Mouse (Mus musculus): Measurements from ENCODE around the gene Stoml2. TPM values are rescaled to one million over a fixed set of nuclear protein-coding genes. Genes with fewer than 3 reads are reported as not detected.

The Stoml2 gene
- total and polyA plus RNA-seq, 3 experiments, result 391 to 480 TPM; not detected in 1

- Histone ChIP-seq H3K9ac (ENCODE audit: control insufficient read depth, low read depth, low read length, poor library complexity, severe bottlenecking) (no peak overlapping the region), H3K4me1 (ENCODE audit: control insufficient read depth in 1 of 2, insufficient read depth in 2 of 2, low read length in 2 of 2) (peaks cover 13 to 22% of the 10 kb centered on the region in 2 experiments), H3K9me3 (replicated peaks; ENCODE audit: insufficient read depth, low read length) (no peaks in the 10 kb centered on the region), H3K4me3 (ENCODE audit: control insufficient read depth in 1 of 2, insufficient read depth in 1 of 2, low read depth in 2 of 2, low read length in 2 of 2) (no peak overlapping the region), H3K27ac (ENCODE audit: control insufficient read depth, low read depth, low read length) (no peak overlapping the region), H3K36me3 (ENCODE audit: control insufficient read depth in 1 of 2, insufficient read depth in 2 of 2, low read length in 2 of 2) (peaks cover 0 to 15% of the 10 kb centered on the region in 2 experiments; a peak in 2 of 4 replicates), H3K79me2 (ENCODE audit: control insufficient read depth, insufficient read depth, low read length, poor library complexity) (peaks cover 16% of the 10 kb centered on the region), H3K27me3 (ENCODE audit: control insufficient read depth in 1 of 2, insufficient read depth in 2 of 2, low read length in 2 of 2) (no peaks in the 10 kb centered on the region)
- no peak for DNase-seq (ENCODE audit: low read depth, low spot score)
- TF ChIP-seq MAX (IDR thresholded peaks at IDR 0.05; ENCODE audit: low read length) (no peak), POLR2AphosphoS5 (IDR thresholded peaks at IDR 0.05; ENCODE audit: borderline replicate concordance, low read depth, low read length) (no peak), ZNF384 (IDR thresholded peaks at IDR 0.05; ENCODE audit: low read depth, low read length) (no peak), POLR2AphosphoS2 (IDR thresholded peaks at IDR 0.05; ENCODE audit: low read length) (no peak), JUND (IDR thresholded peaks at IDR 0.05; ENCODE audit: low read depth, low read length) (no peak), GABPA (IDR thresholded peaks at IDR 0.05; ENCODE audit: low read depth, low read length) (no peak), EP300 (IDR thresholded peaks at IDR 0.05; ENCODE audit: low read depth in 1 of 2, low read length in 2 of 2) (no peak)
Measured at GRCm38 (mm10) chr4:43033481-43033880, 2.0 kb upstream of the Stoml2 start.

DNA sequence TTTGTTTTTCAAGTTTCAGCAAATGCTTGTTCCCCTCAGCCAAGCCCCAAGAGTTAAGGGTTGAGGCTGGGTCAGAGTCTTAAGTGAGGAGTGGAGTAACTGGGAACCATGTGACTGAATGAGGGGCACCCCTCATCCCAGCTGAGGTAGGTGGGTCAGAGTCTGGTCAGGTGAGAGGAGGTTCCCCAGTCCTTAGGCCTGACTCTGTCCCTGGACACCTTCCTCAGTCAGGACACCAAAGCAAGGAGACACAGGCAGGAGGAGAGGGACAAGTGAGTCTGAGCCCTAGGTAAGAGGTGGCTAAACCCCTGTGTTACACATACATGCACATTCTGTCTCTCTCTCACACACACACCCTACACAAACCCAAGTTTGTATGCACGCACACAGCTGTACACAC, 991 bp upstream of the Stoml2 start:
- H3K9me3 ChIP-seq (replicated peaks; ENCODE audit: insufficient read depth, low read length), result no peaks in the 10 kb centered on the region
- no peak overlapping the region for H3K4me3 ChIP-seq (ENCODE audit: control insufficient read depth in 1 of 2, insufficient read depth in 1 of 2, low read depth in 2 of 2, low read length in 2 of 2)
- TF ChIP-seq MAZ (IDR thresholded peaks at IDR 0.05; ENCODE audit: low read depth, low read length) (no peak), JUND (IDR thresholded peaks at IDR 0.05; ENCODE audit: low read depth, low read length) (no peak), TBP (IDR thresholded peaks at IDR 0.05; ENCODE audit: low read depth, low read length) (no peak), NRF1 (IDR thresholded peaks at IDR 0.05; ENCODE audit: insufficient read depth, low read depth, low read length, poor library complexity, severe bottlenecking) (no peak), ZNF384 (IDR thresholded peaks at IDR 0.05; ENCODE audit: low read depth, low read length) (no peak), KAT2A (conservative IDR thresholded peaks at IDR 0.05; ENCODE audit: low read depth, low read length) (no peak), MYC (IDR thresholded peaks at IDR 0.05; ENCODE audit: low read depth, low read length) (no peak), MYB (IDR thresholded peaks at IDR 0.05; ENCODE audit: low read depth, low read length) (no peak), RAD21 (IDR thresholded peaks at IDR 0.05; ENCODE audit: low read depth, low read length) (no peak), TCF12 (IDR thresholded peaks at IDR 0.05; ENCODE audit: low read depth, low read length) (no peak), POLR2AphosphoS2 (IDR thresholded peaks at IDR 0.05; ENCODE audit: low read length) (no peak), BHLHE40 (IDR thresholded peaks at IDR 0.05; ENCODE audit: borderline replicate concordance, low read depth, low read length) (no peak), CHD2 (IDR thresholded peaks at IDR 0.05; ENCODE audit: low read length) (no peak), GABPA (IDR thresholded peaks at IDR 0.05; ENCODE audit: low read depth, low read length) (no peak), E2F4 (IDR thresholded peaks at IDR 0.05; ENCODE audit: borderline replicate concordance, low read depth, low read length) (no peak), SMC3 (IDR thresholded peaks at IDR 0.05; ENCODE audit: low read depth, low read length) (no peak), MAX (IDR thresholded peaks at IDR 0.05; ENCODE audit: low read length) (no peak), ETS1 (IDR thresholded peaks at IDR 0.05; ENCODE audit: low read depth, low read length) (no peak), MAFK (IDR thresholded peaks at IDR 0.05; ENCODE audit: borderline replicate concordance, low read depth, low read length) (no peak), CTCF (IDR thresholded peaks at IDR 0.05 in 2 of 3, conservative IDR thresholded peaks at IDR 0.05 in 1 of 3; ENCODE audit: control insufficient read depth in 1 of 3, insufficient read depth in 1 of 3, low read depth in 2 of 3, low read length in 3 of 3, poor library complexity in 1 of 3, severe bottlenecking in 1 of 3) (no peak)
- peaks cover 16% of the 10 kb centered on the region for H3K79me2 ChIP-seq (ENCODE audit: control insufficient read depth, insufficient read depth, low read length, poor library complexity)
- H3K27me3 ChIP-seq (ENCODE audit: control insufficient read depth in 1 of 2, insufficient read depth in 2 of 2, low read length in 2 of 2), result no peaks in the 10 kb centered on the region
- no peak for DNase-seq (ENCODE audit: low read depth, low spot score)
- peaks cover 10 to 16% of the 10 kb centered on the region in 2 experiments for H3K4me1 ChIP-seq (ENCODE audit: control insufficient read depth in 1 of 2, insufficient read depth in 2 of 2, low read length in 2 of 2)
- peaks cover 1 to 11% of the 10 kb centered on the region in 2 experiments; a peak in 3 of 4 replicates for H3K36me3 ChIP-seq (ENCODE audit: control insufficient read depth in 1 of 2, insufficient read depth in 2 of 2, low read length in 2 of 2)
- H3K9ac ChIP-seq (ENCODE audit: control insufficient read depth, low read depth, low read length, poor library complexity, severe bottlenecking), result no peak overlapping the region
- H3K27ac ChIP-seq (ENCODE audit: control insufficient read depth, low read depth, low read length), result no peak overlapping the region

Measured in MEL (cell line).